Mouse (Mus musculus) macrophage (primary cell): ENCODE measurements around the gene Ms4a15. TPM values are rescaled to one million over a fixed set of nuclear protein-coding genes. Genes with fewer than 3 reads are reported as not detected.

Experiments used
- H3K27ac ChIP-seq: fragments of 350-480 bp; formaldehyde crosslinking; 2 replicates; pipeline ENCODE4 v1.9.0; 2021
- H3K36me3 ChIP-seq: fragments of 350-480 bp; formaldehyde crosslinking; 2 replicates; pipeline ENCODE4 v1.9.0; 2021; ENCODE audit errors: inconsistent target
- H3K4me3 ChIP-seq: fragments of 350-480 bp; formaldehyde crosslinking; 2 replicates; pipeline ENCODE4 v1.9.0; 2021; ENCODE audit errors: inconsistent target
- H3K79me2 ChIP-seq: fragments of 350-480 bp; formaldehyde crosslinking; 2 replicates; pipeline ENCODE4 v1.9.0; 2021; ENCODE audit errors: inconsistent target
- WGBS: methylation state at CpG from one replicate; pipeline ENCODE4 v1.1.7; 2026; ENCODE audit warnings: inconsistent platforms; ENCODE audit not compliant: missing documents; 5-methylcytosine and 5-hydroxymethylcytosine counted together
- polyA plus RNA-seq: library from polyadenylated mRNA; stranded (reverse); fragments of 250-400 nt; gene quantifications from 3 replicates; pipeline ENCODE4 v1.2.4, GENCODE M21; 2018; ENCODE audit warnings: inconsistent platforms

The Ms4a15 gene
- polyA plus RNA-seq, 1 experiment from 2014 or later, result not detected

DNA sequence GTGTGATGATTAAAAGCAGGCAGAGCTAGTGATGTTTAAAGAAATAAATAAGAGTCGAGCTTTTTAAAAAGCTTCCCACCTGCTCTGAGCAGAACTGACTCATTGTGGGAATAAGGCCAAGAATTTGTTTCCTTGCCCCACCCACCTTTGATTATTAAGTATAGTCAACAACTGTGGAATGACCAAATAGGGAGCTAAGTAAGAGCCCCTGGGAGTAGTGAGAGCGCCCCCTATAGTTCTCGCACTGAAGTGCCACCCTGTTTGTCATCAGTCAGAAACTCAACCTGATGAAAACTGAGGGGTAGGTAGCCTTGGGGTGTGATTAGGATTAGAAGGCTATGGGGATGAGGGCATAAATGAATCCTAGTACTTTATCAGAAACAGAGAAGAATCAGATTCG lies 16.7 kb downstream of the Ms4a15 start:
- no peaks in the 10 kb centered on the region for H3K79me2 ChIP-seq
- H3K4me3 ChIP-seq, result no peak overlapping the region
- H3K27ac ChIP-seq, result no peak overlapping the region
- 54% methylated on average over 4 of the region's 4 CpGs for WGBS
- H3K36me3 ChIP-seq, result no peaks in the 10 kb centered on the region

GRCm38 (mm10) chr19:10975187-10975586 lies 17.9 kb downstream of the Ms4a15 start:
- H3K36me3 ChIP-seq, result no peaks in the 10 kb centered on the region
- WGBS, result 66% methylated on average over 2 of the region's 2 CpGs

DNA sequence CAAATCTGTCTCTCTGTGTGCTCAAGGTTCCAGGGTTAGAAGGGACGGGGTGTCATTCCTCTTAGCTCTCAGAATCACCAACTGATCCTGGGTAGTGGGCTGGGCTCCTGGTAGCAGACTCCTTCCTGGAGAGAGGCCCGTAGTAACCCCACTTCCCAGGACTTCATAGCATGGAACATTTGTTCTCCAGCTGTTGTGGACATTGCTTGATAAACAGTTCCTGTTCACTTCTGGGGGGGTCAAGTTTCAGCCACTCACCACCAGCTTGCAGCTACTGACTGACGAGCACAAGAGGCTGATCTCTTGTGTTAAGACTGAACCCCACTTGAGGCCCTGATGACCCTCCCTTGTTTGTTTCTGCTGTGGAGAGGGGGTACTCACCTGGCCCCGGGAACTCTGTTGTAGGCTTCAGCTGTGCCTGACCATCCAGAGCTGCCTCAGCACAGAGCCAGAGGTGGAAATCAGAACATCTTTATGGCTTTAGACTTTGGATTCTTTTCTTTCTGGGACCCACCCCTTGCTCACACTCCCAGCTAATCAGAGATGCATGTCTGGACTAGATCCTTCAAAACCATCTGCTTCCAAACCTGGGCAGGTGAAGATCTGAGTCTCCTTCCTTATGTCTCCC lies 18.7 kb downstream of the Ms4a15 start, which contains the start of gene Ms4a10:
Gene Ms4a10 (minus strand): TSS at position 433 of the 628 bp plus-strand sequence.
- WGBS, result 80% methylated on average over 4 of the region's 4 CpGs

More at GRCm38 (mm10) chr19:10975187-10975586, 17.9 kb downstream of the Ms4a15 start:
- Histone ChIP-seq H3K79me2 (no peaks in the 10 kb centered on the region), H3K27ac (no peak overlapping the region), H3K4me3 (no peak overlapping the region)

DNA sequence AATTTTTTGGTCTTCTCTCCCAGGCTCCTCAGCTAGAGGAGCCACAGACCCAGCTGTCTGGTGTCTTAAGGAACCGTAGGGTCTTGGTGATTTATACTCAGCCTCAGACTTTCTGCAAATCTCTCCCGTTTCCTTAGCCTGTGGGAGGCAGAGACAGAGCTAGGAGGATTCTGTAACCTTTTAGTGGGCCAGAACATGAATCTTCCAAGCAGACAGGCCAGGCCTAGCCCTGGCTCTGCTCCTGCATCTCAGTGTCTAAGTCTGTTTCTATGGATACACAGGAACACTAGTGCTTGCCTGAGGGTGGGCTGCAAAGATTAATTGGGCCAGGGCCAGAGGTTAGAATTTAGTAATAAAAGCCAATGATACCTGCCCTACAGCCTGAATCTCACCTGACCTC lies 19.9 kb downstream of the Ms4a15 start:
- no peak overlapping the region for H3K27ac ChIP-seq
- no peak overlapping the region for H3K4me3 ChIP-seq
- no peaks in the 10 kb centered on the region for H3K79me2 ChIP-seq
- 80% methylated on average over 2 of the region's 2 CpGs for WGBS
- no peaks in the 10 kb centered on the region for H3K36me3 ChIP-seq

More for the DNA sequence above, 18.7 kb downstream of the Ms4a15 start, which contains the start of gene Ms4a10:
- Histone ChIP-seq H3K79me2 (no peaks in the 10 kb centered on the region), H3K36me3 (no peaks in the 10 kb centered on the region), H3K4me3 (no peak within 1 kb of the TSS), H3K27ac (no peak within 1 kb of the TSS)

DNA sequence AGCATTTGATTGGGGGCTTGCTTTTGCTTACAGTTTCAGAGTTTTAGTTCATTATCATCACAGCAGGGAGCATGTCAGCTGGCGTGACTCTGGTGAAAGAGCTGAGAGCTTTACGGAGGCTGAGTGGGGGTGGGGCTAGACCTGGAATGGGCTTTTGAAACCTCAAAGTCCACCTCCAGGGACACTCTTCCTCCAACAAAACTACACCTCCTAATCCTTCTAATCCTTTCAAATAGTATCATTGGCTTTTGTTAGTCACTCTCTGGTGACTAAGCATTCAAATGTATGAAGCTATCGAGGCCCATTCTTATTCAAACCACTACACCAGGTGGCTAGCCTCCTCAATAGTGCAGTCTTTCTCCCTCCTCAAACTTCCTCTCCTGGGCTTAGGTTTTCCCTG lies 20.4 kb downstream of the Ms4a15 start:
- no peak overlapping the region for H3K27ac ChIP-seq
- WGBS, result 92% methylated on average over 3 of the region's 3 CpGs
- no peaks in the 10 kb centered on the region for H3K79me2 ChIP-seq
- no peak overlapping the region for H3K4me3 ChIP-seq
- H3K36me3 ChIP-seq, result no peaks in the 10 kb centered on the region

DNA sequence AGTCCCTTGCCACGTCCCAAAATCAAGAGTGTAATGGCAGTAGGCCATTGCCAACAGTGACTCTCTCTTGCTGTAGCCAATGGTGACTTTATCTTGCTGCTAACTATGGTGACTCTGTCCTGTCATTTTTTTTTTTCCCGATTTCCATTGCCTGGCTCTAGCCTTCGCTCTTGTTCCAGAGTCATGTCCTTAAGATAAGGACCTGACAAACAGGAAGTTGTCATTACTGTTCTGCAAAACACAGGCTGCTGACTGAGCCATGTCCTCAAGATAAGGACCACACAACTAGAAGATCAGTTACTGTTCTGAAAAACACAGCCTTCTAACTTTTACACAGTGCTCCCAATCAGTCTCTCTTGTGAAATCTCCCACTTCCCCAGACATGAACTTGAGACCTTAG lies 22.6 kb downstream of the Ms4a15 start:
- Histone ChIP-seq H3K79me2 (no peaks in the 10 kb centered on the region), H3K4me3 (no peak overlapping the region), H3K27ac (no peak overlapping the region), H3K36me3 (no peaks in the 10 kb centered on the region)
- WGBS, result 60% methylated on average over 3 of the region's 3 CpGs

DNA sequence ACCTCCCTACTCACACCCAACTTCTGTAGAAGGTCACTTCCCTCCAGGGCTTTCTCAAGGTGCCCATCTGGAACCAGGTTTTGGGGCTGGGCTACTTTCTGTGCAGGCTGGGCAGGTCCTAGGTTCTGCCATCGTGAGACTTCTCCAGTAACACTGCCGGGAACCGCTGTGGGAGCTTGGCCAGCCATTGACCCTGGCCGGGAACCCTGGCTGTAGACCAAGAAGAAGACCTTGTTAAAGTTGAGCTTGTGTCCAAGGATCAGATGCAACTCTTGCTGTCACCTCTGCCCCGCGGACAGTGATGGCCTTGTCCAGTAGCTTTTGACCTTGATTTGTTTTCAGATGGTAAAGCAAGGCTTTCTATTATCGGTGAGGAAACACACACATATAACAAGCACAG lies 24.5 kb downstream of the Ms4a15 start:
- 94% methylated on average over 7 of the region's 7 CpGs for WGBS
- Histone ChIP-seq H3K4me3 (no peak overlapping the region), H3K27ac (no peak overlapping the region), H3K79me2 (no peaks in the 10 kb centered on the region), H3K36me3 (no peaks in the 10 kb centered on the region)

GRCm38 (mm10) chr19:10965721-10966120 lies 27.3 kb downstream of the Ms4a15 start:
- Histone ChIP-seq H3K79me2 (no peaks in the 10 kb centered on the region), H3K36me3 (no peaks in the 10 kb centered on the region), H3K27ac (no peak overlapping the region), H3K4me3 (no peak overlapping the region)
- WGBS, result 92% methylated on average over 7 of the region's 7 CpGs

GRCm38 (mm10) chr19:10959978-10960346 lies 33.1 kb downstream of the Ms4a15 start:
- Histone ChIP-seq H3K4me3 (no peak overlapping the region), H3K27ac (no peak overlapping the region), H3K36me3 (no peaks in the 10 kb centered on the region), H3K79me2 (no peaks in the 10 kb centered on the region)
- WGBS, result 52% methylated on average over 12 of the region's 12 CpGs

GRCm38 (mm10) chr19:10959085-10959977 lies 33.7 kb downstream of the Ms4a15 start:
- Histone ChIP-seq H3K4me3 (no peak overlapping the region), H3K36me3 (no peaks in the 10 kb centered on the region)
- WGBS, result 35% methylated on average over 11 of the region's 11 CpGs

DNA sequence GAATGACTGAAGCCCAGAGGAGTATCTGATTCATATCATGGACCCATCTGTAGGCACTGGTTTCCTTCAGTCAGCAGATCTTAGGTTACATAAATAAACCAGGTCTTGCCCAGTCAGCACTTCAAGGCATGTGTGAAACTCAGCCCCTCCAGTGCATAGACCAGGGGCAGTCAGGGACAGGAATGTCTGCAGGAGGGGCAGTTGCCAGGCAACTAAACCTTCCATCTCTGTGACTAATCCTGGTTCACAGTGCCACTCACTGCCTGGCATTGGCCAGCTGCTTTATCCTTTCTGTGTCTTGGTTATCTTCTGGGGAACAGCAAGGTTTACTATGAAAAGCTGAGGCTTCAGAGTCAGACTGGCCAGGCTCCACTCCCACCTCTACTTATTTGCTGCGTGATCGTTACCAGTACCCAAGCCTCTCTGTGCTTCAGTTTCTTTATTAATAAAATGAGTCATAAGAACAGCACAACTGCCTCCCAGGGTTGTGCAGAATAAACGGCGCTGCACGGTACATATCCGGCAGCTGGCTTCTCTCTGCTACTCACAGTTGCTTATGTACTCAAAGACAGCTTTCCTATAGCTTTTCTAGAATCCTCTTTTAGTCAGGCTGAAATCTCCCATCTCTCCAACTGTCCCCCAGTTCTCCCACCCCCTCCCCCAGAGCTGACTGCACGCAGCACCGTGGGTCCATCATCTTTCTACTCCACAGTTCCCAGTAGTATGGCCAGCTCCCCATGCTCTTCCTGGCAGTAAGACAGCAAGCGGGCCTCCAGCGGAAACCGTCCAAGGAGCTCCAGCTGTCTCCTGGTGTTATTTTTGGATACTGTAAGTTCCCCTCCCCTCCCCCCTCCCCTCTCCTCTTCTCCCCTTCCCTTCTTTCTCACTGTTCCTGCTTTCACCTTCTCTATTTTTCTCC lies 40.8 kb downstream of the Ms4a15 start:
- Histone ChIP-seq H3K36me3 (no peaks in the 10 kb centered on the region), H3K79me2 (peaks cover 18% of the 10 kb centered on the region), H3K4me3 (no peak overlapping the region), H3K27ac (no peak overlapping the region)
- WGBS, result 71% methylated on average over 11 of the region's 11 CpGs

More at GRCm38 (mm10) chr19:10959085-10959977, 33.7 kb downstream of the Ms4a15 start:
- Histone ChIP-seq H3K27ac (no peak overlapping the region), H3K79me2 (no peaks in the 10 kb centered on the region)

DNA sequence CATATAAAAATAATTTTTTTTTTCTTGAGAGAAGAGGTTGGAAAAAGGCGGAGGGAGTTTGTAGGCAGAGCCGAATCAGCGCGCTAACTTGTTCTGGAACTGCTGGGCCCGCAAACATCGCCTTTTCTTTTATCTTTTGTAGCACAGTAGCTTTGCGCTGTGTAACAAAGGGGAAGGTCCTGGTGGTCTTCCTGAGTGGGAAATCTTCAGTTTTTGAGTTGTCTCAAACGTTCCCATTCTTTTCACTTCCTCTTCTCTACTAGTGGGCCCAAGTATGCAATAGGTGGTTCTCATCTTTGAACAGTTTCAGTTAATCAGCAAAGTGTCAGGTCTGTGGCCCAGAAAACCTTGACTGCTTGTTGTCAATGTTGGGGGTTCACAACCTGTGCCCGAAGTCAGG lies 43.5 kb downstream of the Ms4a15 start:
- H3K27ac ChIP-seq, result peak overlapping the region; percentile 47
- peak overlapping the region; percentile 81 for H3K4me3 ChIP-seq
- WGBS, result 13% methylated on average over 9 of the region's 9 CpGs
- peaks cover 8% of the 10 kb centered on the region for H3K36me3 ChIP-seq
- H3K79me2 ChIP-seq, result peaks cover 35% of the 10 kb centered on the region

GRCm38 (mm10) chr19:10949112-10949511 lies 43.9 kb downstream of the Ms4a15 start, which contains the start of gene Ccdc86:
Ccdc86 (minus strand) TSS chr19:10949266.
- WGBS, result 1% methylated on average over 30 of the region's 30 CpGs
- Histone ChIP-seq H3K4me3 (peak within 1 kb of the TSS; percentile 81), H3K27ac (peak within 1 kb of the TSS; percentile 57)

GRCm38 (mm10) chr19:10948416-10948815 lies 44.6 kb downstream of the Ms4a15 start:
- under 1% methylated on average over 20 of the region's 20 CpGs for WGBS
- H3K36me3 ChIP-seq, result peaks cover 15% of the 10 kb centered on the region
- peaks cover 35% of the 10 kb centered on the region for H3K79me2 ChIP-seq
- H3K4me3 ChIP-seq, result peak overlapping the region; percentile 81
- peak overlapping the region; percentile 57 for H3K27ac ChIP-seq

More at GRCm38 (mm10) chr19:10949112-10949511, 43.9 kb downstream of the Ms4a15 start, which contains the start of gene Ccdc86:
- peaks cover 11% of the 10 kb centered on the region for H3K36me3 ChIP-seq
- H3K79me2 ChIP-seq, result peaks cover 35% of the 10 kb centered on the region
